Mouse (Mus musculus) left cerebral cortex, postnatal 25 days (tissue): ENCODE results near the gene Dnhd1. TPM values are rescaled to one million over a fixed set of nuclear protein-coding genes. Genes with fewer than 3 reads are reported as not detected.
"Not testable (repeated sequence)": the region's sequence is repeated elsewhere in the genome, so short reads cannot be mapped to it uniquely, and the experiment has no call there.

Experiments
- DNase-seq, 2 experiments: peaks; one replicate each; pipeline ENCODE4 v3.0.0; 2022; ENCODE audit warnings: low spot score in 2 of 2, mixed read lengths in 1 of 2
- intact Hi-C: fragments of 180-260 bp; cut with DNase I; formaldehyde crosslinking; loops from one replicate; pipeline ENCODE4 v1.15.1; 2025
- total RNA-seq, 2 experiments: library from RNA; stranded (reverse); gene quantifications; 2 replicates each; pipeline ENCODE4 v1.2.3; 2021

Dnhd1 gene
- total RNA-seq, 2 experiments from 2014 or later, result 4.6 to 5.6 TPM

GRCm38 (mm10) chr7:105639304-105639703, 11.3 kb upstream of the Dnhd1 start:
- DNase-seq, result no peak
- intact Hi-C loops, result no loop called here

GRCm38 (mm10) chr7:105639756-105640155, 10.9 kb upstream of the Dnhd1 start, which contains the start of gene Timm10b:
TSS of gene Timm10b (plus strand) at chr7:105640056.
- no peak for DNase-seq
- intact Hi-C loops, result loop anchor here (10.0 kb wide), 1 partner anchor 95 kb away; the partner anchor contains the start of genes Ilk and Rrp8

- intact Hi-C loops, result loop anchor here (10.0 kb wide), 1 partner anchor 94 kb away; the partner anchor contains the start of genes Ilk and Rrp8
- DNase-seq, result peak; percentile 97 to 99
Observed at GRCm38 (mm10) chr7:105640233-105640893, 10.3 kb upstream of the Dnhd1 start, which contains the start of the genes Arfip2 and Gm45799. TSS of gene Arfip2 (minus strand) at chr7:105640416. TSS of gene Gm45799 (plus strand) at chr7:105640552.

GRCm38 (mm10) chr7:105640894-105641255, 9.8 kb upstream of the Dnhd1 start:
- intact Hi-C loops, result loop anchor here (10.0 kb wide), 1 partner anchor 94 kb away; the partner anchor contains the start of genes Ilk and Rrp8
- peak in 1 of 2 experiments; percentile 30 for DNase-seq

- DNase-seq, result no peak
- intact Hi-C loops, result loop anchor here (10.0 kb wide), 1 partner anchor 93 kb away; the partner anchor contains the start of genes Ilk and Rrp8
Observed at GRCm38 (mm10) chr7:105641936-105642335, 8.7 kb upstream of the Dnhd1 start.

GRCm38 (mm10) chr7:105685541-105686197, 35.0 kb downstream of the Dnhd1 start:
- intact Hi-C loops, result no loop called here
- DNase-seq, result no peak

GRCm38 (mm10) chr7:105690875-105691274, 40.2 kb downstream of the Dnhd1 start:
- no peak for DNase-seq
- intact Hi-C loops, result no loop called here

GRCm38 (mm10) chr7:105703184-105703583, 52.6 kb downstream of the Dnhd1 start:
- intact Hi-C loops, result no loop called here
- peak in 1 of 2 experiments; percentile 66 for DNase-seq

GRCm38 (mm10) chr7:105703816-105704215, 53.2 kb downstream of the Dnhd1 start:
- DNase-seq, result no peak

GRCm38 (mm10) chr7:105708733-105709132, 58.1 kb downstream of the Dnhd1 start:
- intact Hi-C loops, result no loop called here
- DNase-seq, result no peak

More at GRCm38 (mm10) chr7:105703816-105704215, 53.2 kb downstream of the Dnhd1 start:
- intact Hi-C loops, result no loop called here

GRCm38 (mm10) chr7:105715366-105715765, 64.7 kb downstream of the Dnhd1 start:
- intact Hi-C loops, result no loop called here
- DNase-seq, result no peak

GRCm38 (mm10) chr7:105721916-105722315, 71.3 kb downstream of the Dnhd1 start:
- peak in 1 of 2 experiments; percentile 35 for DNase-seq
- intact Hi-C loops, result no loop called here

GRCm38 (mm10) chr7:105726144-105726979, 75.7 kb downstream of the Dnhd1 start:
- peak; percentile 69 to 82 for DNase-seq
- intact Hi-C loops, result loop anchor here (1.0 to 2.0 kb wide), 2 partner anchors 20 to 85 kb away; partner anchors contain the start of gene Mrpl17

- intact Hi-C loops, result loop anchor here (1.0 to 2.0 kb wide), 2 partner anchors 20 to 84 kb away; partner anchors contain the start of gene Mrpl17
- no peak for DNase-seq
Observed at GRCm38 (mm10) chr7:105726980-105727325, 76.3 kb downstream of the Dnhd1 start.

- intact Hi-C loops, result no loop called here
- peak; percentile 49 to 64 for DNase-seq
Observed at GRCm38 (mm10) chr7:105728701-105729428, 78.2 kb downstream of the Dnhd1 start.

GRCm38 (mm10) chr7:105733836-105734235, 83.2 kb downstream of the Dnhd1 start:
- intact Hi-C loops, result loop anchor here (2.0 to 10.0 kb wide), 2 partner anchors 77 to 89 kb away; partner anchors contain the start of genes Arfip2, Gm45799, Mrpl17 and Timm10b
- no peak for DNase-seq

- DNase-seq, result no peak
- intact Hi-C loops, result loop anchor here (2.0 to 10.0 kb wide), 2 partner anchors 76 to 90 kb away; partner anchors contain the start of genes Arfip2, Gm45799, Mrpl17 and Timm10b
Observed at GRCm38 (mm10) chr7:105734826-105735225, 84.2 kb downstream of the Dnhd1 start.

GRCm38 (mm10) chr7:105735464-105735863, 84.8 kb downstream of the Dnhd1 start:
- DNase-seq, result not testable (repeated sequence)
- intact Hi-C loops, result loop anchor here (2.0 to 10.0 kb wide), 2 partner anchors 75 to 91 kb away; partner anchors contain the start of genes Arfip2, Gm45799, Mrpl17 and Timm10b
